Mouse (Mus musculus) embryo, embryonic 9.5 days (tissue): ENCODE measurements at regions not wholly inside any gene's neighbourhood (a gene's known extent, or its start where the extent isn't known, plus 50 kb on each side); places are given as distances from the start of the nearest gene placed in this dataset.

Experiments used
- DNase-seq: peaks from one replicate; pipeline ENCODE4 v3.0.0-alpha.2; 2017; ENCODE audit errors: extremely low spot score

GRCm38 (mm10) chr10:45957686-45958085 is 380.1 kb downstream of the Hace1 start:
- DNase-seq: no peak

GRCm38 (mm10) chr10:45972240-45972639 is 394.6 kb downstream of the Hace1 start:
- peak; percentile 6 for DNase-seq

DNA sequence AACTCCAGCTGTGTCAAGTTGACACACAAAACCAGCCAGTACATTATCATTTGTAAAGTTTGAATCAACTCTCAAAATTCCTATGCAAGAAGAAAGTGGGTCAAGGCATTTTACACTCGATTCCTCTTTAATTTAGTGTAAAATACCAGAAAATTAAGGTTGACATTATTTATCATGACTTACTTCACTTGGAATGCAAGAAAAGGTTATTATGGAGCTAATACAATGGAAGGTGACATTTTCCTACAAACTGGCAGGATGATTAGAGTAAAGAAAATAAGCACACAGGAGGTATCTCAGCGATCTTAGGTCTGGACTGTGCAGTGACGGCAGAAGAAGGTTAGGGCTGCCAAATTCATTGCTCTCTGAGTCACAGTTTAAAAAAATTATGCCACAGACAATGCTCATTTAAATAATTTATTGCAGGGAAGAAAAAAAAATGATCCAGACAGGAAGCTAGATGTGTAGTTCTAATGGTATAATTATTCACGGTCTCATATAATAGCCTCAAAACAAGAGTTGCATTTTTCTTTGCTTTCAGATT is 405.2 kb downstream of the Hace1 start:
- no peak for DNase-seq

DNA sequence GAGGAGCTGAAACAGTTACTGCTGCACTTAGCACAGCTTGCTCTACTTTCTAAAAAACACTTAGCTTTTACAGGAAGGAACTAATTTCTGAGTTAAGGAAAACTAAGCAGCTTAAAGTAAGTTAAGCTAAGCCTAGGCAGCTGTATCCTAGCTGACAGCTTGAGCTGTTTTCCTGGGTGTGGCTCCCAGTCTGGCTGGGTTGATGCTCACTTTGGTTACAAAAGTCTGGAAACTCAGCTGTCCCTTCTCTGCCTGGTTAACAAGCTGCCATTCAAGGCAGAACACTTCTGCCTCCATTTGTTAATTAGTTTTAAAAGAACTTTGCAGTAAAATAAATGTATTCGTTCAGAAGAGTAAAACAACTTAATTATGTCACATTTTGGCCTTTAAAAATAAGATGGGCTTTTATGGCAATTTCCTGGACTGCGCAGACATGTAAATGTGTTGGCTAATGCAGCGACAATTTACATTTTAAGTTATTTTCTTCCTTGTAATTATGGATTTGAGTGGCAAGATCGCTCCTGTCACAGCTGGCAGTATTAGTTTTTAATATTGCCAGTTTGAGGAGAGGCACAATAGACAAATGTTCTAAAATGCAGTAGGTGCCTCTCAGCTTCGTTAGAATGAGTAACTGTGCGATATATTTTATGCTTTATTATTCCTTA is 406.2 kb downstream of the Hace1 start:
- no peak for DNase-seq

- no peak for DNase-seq
Observed at GRCm38 (mm10) chr10:45986341-45986740, 408.7 kb downstream of the Hace1 start.

GRCm38 (mm10) chr10:46006319-46006718 is 428.7 kb downstream of the Hace1 start:
- no peak for DNase-seq

DNA sequence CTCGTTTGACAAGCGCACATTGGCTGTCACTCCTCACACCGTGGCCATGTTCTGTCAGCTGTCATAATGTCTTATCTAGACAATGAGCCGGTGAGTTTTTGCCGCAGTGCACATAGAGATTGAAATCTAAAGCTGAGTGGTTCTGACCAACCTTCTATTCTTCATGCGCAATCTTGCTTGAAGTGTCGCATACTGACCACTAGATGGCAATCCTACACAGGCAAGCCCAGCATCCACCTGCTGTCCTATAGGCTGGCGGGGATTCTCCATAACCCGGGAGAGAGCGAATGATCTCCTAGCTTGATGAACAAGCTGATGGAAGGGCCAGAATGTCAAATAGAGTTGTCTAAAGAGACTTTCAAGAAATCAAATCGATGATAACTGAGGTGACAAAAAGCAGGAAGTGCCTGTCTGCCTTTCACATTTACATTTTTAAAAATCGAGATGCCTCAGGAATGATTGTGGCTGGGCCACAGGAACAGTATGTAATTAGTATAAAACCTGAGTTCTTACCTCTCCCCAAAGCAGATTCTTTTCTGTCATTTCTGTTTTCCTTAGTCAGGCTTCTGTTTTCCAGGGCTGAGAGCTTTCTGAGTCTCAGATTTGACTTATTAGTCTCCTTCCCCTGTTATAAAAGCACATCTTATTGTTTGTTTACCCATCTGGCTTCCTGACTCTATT is 434.4 kb downstream of the Hace1 start:
- DNase-seq: peak; percentile 49

DNA sequence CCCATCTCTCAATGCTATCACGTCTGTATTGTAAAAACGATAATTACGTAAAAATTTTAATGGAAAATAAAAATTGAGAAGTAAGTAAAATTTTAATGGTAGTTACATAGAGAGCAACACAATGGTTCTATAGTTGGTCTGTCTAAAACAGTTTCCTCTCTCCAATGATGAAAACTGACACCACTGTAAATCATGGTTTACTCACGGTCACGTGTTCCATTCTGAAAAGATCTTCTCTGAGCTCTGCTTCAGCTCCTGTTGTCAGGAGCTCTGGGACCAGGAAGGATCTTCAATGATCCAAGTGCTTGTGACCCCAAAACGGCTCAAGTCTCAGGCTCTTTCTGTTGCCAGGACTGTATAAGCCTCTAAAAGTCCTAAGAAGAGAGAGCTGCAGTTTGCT is 435.0 kb downstream of the Hace1 start:
- no peak for DNase-seq

DNA sequence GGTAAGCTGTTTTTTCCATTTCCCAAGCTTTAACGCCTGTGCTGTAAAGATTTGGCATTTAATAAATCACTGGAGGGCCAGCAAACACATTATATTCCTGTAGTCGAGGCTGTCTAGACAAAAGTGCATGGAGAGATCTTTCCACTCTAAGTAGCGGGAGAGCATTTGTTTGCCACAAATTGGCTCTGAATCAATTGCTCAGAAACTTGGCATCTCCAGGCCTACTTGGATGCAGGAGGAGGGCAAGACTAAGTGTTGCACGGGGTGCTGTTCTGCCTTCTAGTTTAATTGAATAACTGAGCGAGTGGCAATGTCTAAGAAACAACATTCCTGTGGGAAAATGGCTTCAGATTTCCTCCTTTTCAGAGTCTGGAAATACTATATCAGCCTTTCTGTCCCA is 438.7 kb downstream of the Hace1 start:
- DNase-seq: no peak

- DNase-seq: peak; percentile 6
Observed at GRCm38 (mm10) chr10:46045474-46046093, 468.0 kb downstream of the Hace1 start.

DNA sequence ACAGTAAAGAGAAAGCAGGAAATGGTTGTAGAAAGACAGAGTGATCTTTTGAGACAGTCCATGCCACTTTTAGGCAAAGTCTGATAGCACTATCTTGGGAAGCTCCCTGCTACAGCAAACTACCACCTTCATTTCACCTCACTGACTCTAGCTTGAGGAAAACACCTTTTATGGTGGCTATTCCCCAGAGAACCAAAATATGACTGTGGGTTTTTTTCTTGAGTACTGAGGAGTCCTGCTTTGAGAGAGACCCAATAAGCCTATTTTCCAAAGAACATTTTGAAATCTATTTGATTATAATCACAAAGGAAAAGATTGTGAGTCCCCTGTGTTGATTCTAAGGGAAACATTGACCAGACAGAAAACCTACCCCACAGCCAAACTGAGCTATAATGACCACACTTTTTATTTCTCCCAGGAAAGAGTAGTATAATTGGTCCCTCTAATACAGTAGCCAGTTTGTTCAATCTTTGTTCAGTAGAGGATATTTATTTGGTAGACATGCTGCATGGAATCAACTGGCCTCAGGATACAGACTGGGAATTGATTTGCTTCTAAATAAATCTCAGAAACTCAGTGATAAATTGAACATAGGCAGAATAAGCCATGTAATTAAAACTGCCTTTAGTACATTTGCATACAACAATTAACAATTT is 468.6 kb downstream of the Hace1 start:
- no peak for DNase-seq

GRCm38 (mm10) chr10:46046890-46047414 is 469.3 kb downstream of the Hace1 start:
- DNase-seq: no peak

DNA sequence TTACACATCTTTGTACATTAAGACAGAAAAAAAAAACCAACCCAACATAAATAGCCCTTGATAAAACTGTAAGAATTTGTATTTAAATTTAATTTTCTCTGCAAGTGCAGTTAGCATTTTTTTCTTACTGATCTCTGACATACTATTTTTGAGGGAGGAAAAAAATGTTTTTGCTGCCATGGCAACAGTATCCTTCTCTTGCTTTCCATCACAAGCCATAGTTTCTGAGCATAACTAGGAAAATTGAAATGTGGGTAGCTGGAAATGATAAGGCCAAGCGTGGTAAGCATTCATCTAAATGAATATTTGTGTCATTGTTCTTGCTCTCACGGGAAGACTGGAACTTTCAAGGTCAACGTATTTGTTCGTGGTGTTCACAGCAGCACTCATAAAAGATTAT is 470.0 kb downstream of the Hace1 start:
- no peak for DNase-seq

- DNase-seq: peak; percentile 58
Observed at GRCm38 (mm10) chr10:46057362-46058198, 480.0 kb downstream of the Hace1 start.

- no peak for DNase-seq
Observed at GRCm38 (mm10) chr10:46058199-46058472, 480.5 kb downstream of the Hace1 start.

DNA sequence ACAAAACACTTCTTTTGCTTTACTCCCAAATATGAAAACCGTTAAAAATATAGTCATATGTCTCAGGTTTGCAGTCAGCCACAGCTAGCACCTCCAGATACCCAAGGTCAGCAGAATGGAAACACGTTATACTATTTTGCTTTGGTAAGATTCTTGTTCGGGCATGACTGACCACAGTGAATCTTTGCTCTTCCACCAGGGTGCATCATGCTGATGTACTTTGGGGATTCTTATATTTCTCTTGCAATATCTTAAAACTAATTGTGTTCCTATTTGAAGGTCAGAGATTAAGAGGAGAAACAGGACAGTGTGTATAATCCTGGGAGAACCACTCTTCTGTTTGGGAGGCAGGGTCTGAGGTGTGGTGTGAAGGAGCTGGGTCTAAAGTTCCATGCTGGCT is 481.7 kb downstream of the Hace1 start:
- no peak for DNase-seq

- no peak for DNase-seq
Observed at GRCm38 (mm10) chr10:46063831-46064230, 486.2 kb downstream of the Hace1 start.

- no peak for DNase-seq
Observed at GRCm38 (mm10) chr10:46070766-46071165, 493.1 kb downstream of the Hace1 start.

GRCm38 (mm10) chr10:46071220-46071619 is 493.6 kb downstream of the Hace1 start:
- DNase-seq: peak; percentile 37

- DNase-seq: no peak
Observed at GRCm38 (mm10) chr10:46071810-46072549, 494.4 kb downstream of the Hace1 start.
